Mouse (Mus musculus) activated CD4-positive, CD25-positive, alpha-beta regulatory T cell, adult 9 weeks (primary cell): ENCODE data around the gene Tas2r108. TPM values are rescaled to one million over a fixed set of nuclear protein-coding genes. Genes with fewer than 3 reads are reported as not detected.

ENCODE experiments used
- polyA plus RNA-seq: library from polyadenylated mRNA; unstranded; fragments of 100-300 nt; shearing (Covaris generic); gene quantifications from one replicate; pipeline ENCODE4 v1.2.1, GENCODE M21; 2017

The Tas2r108 gene
- not detected for polyA plus RNA-seq

DNA sequence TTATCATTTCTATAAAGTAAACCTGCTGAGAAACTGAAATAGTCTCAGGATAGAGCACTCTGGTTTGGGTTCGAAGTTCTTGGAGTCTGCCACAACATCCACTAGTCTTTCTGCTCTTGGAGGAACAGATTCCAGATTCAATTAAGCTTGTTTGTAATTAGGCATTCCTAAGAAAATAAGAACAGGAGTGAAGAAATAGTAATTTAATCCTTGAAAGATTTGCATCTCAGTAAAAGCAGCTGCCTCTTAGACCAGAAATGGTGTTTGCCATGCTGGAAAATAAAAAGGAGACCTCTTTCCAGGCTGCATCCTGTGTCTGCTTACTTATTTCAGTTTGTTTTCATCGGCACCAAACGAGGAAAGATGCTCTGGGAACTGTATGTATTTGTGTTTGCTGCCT, at the start of gene Tas2r108:
Tas2r108 (plus strand) TSS at position 301 of the 400 bp plus-strand sequence.

DNA sequence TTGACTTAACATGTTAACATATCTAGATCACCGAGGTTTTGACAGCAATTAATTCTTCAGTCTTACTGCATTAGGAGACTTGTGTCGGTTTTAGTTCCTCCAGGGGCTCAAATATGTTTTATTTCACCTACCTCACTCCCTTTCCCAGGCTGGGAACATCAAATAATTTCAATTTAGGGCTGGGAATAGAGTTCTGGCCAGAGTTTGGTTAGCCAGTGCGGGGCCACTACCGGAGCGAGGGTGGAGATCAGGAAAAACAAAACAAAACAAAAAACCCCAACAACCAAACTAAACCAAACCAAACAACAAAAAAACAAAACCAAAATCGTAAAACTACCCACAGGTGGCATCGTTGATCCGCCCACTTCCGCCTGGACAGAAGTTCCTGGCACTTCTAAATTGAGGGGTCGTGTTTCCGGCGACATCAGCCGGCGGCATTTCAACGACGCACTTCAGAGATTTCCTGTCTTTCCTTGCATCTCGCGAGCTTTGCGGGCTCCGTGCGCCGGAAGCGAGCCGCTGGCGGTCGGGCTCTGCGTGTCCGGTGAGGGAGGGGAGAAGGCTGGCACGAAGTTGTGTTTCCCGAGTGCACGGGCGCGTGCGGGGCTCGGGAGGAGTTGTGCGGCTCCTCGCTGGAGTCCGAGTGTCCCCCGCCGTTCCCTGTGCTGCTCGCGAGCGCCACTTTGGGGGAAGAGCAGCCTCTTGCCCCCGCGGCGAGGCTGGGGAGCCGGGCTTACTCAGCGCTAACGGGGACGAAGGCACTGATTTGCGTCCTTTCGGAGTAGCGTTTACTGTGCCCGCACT, 22.2 kb upstream of the Tas2r108 start, which contains the start of gene Ssbp1:
Ssbp1 (plus strand) TSS at position 437 of the 804 bp plus-strand sequence.

DNA sequence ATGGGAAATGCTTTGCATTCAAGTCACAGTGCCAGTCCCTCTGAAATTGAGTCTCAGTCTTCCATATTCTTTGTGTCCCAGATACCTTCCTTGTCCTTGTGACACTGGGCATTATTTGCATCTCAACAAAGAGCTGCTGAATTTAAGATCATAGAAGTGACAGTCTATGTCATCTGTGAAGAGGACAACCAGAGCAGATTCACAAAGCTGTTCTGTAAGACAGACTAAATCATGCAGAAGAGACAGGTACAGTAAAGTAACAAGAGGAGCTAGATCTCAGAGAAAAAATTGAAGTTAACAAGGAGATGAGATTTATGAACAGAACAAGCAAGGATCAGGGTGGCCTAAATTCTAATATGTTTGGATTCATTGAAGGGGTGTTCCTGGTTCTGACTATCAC, 2.4 kb upstream of the Tas2r108 start, which contains the start of gene Tas2r137:
Tas2r137 (plus strand) TSS at position 301 of the 400 bp plus-strand sequence.

DNA sequence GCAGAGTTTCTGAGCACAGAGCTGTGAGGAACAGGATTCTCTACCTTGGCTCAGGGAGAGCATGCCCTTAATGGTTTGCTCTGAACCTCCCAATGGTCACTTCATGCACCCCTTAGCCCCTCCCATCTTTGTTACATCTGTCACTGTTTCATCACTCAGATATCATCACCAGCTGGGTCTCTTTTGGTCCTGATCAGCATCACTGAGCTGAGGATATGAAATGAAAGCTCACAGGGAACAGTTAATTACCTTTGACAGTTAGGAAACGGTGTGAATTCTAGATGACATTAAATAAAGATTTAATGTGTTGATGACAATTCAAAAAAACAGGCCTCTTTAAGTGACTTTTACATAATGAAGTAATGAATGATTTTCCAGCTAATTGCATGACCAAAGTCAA, 26.1 kb downstream of the Tas2r108 start, which contains the start of gene Prss37:
Prss37 (minus strand) TSS at position 101 of the 400 bp plus-strand sequence.

Other genes starting within 250 kb of the Tas2r108 start
- 46.8 TPM for gene Agk, start 168.4 kb upstream of the Tas2r108 start, polyA plus RNA-seq
- 6.7 TPM for gene E330009J07Rik, start 57.4 kb upstream of the Tas2r108 start, polyA plus RNA-seq
- gene Wee2, start 54.4 kb upstream of the Tas2r108 start, polyA plus RNA-seq: not detected
- gene Ssbp1, start 22.2 kb upstream of the Tas2r108 start, polyA plus RNA-seq: 135 TPM
- gene Tas2r137, start 2.3 kb upstream of the Tas2r108 start, polyA plus RNA-seq: not detected
- gene Prss37, start 26.0 kb downstream of the Tas2r108 start, polyA plus RNA-seq: not detected
- not detected for gene Olfr461, start 61.5 kb downstream of the Tas2r108 start, polyA plus RNA-seq
- gene Olfr460, start 76.0 kb downstream of the Tas2r108 start, polyA plus RNA-seq: not detected
- not detected for gene Clec5a, start 92.3 kb downstream of the Tas2r108 start, polyA plus RNA-seq
- not detected for gene Tas2r138, start 119.8 kb downstream of the Tas2r108 start, polyA plus RNA-seq
- gene Mgam, start 135.3 kb downstream of the Tas2r108 start, polyA plus RNA-seq: 0.12 TPM